Mouse (Mus musculus): ENCODE results near the gene Olfr1382.
"Not testable (repeated sequence)": the region's sequence is repeated elsewhere in the genome, so short reads cannot be mapped to it uniquely, and the experiment has no call there.

Gene Olfr1382

DNA sequence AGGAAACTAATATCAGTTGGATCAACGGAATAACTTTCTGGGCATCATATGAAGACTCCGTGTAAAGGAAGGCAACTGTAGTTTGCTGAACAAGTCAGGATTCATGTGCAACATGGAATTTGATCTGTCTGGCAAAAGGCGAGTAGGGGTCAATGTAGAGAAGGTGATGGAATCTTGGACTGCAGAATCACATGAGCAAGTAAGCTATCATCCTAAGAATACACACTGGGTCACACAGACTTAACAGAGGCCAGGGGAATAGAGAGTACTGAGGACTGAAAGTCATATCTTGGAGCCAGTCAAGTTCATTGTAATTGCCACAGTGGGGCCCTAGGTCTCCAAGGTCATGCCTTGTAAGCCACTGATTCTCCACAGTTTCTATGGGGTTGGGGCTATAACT is at the start of gene Olfr1382:
TSS of gene Olfr1382 (plus strand) at position 301 of the 400 bp plus-strand sequence.
- no peak for DNase-seq (ENCODE audit: low spot score)

DNA sequence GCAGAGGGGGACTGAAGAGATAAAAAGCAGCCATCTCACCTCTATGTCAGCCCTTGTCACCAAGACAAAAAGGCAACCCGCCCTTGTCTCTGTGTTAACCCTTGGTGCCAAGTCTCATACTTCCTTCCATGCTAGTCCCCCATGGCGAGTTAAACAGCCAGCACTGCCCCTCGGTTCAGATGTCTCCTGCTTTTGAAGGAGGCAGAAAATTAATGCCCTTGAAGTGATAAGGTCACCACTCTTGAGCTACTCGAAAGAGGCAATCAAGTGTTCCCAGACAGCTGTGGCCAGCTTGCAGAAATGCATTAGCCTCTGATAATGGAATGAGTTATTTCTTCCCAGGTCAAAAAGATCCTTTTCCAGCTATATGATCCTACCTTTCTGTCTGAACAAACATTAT is 42.1 kb upstream of the Olfr1382 start:
- no peak for DNase-seq (ENCODE audit: low spot score)

DNA sequence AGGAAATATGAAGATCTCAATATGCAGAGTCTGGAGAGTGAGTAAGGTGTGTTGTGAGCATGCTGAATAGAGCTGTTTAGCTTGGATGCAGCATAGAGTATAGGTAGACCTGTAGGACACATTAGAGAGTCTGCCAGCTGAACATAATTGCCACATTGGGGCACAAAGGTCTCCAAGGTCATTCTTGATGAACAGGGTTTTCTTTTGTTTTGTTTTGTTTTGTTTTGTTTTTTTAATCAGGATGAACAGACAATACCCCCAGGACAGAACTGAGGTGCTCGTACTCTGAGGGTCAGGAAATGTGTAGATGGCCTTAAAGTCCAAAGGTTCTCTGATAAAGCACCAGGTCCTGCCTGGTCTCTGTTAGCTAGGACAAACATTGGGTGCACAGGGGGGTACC is 39.3 kb upstream of the Olfr1382 start, which contains the start of gene Olfr1385:
TSS of gene Olfr1385 (plus strand) at position 301 of the 400 bp plus-strand sequence.
- not testable (repeated sequence) for DNase-seq (ENCODE audit: low spot score)

DNA sequence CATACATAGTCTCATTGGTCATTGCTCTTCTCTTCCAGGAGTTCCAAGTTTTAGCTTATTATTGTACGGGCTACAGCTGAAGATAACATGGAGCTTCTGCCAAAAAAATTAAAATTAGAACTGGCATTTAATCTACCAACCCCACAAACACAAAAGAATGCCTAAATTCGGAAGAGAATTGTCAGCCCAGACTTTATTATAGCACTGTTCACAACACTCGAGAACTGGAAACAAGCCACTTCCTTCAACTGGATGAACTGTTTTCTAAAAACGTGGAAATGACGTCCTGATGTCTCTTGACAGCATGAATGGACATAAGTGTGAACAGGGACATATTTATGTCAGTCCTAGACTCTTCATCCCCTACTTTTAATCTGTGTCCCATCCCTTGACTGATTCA is 10.0 kb upstream of the Olfr1382 start:
- DNase-seq (ENCODE audit: low spot score): no peak

DNA sequence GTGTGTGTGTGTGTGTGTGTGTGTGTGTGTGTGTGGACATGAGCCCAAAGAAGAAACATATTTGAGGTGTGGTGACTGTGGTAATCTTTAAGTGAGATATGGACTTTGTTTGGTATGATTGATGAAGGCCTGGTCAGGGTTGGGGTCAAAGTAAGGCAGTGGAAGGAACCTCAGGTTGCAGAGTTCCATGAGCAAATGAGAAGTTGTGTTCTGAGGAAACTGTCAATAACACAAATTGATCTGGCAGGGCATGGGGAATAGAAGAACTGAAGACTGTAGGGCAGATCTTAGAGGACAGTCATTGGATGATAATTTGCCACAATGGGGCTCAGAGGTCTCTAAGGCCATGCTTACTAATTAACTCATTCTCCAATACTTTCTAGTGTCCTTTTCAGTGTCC is 8.7 kb upstream of the Olfr1382 start, which contains the start of gene Olfr1383:
TSS of gene Olfr1383 (plus strand) at position 301 of the 400 bp plus-strand sequence.
- no peak for DNase-seq (ENCODE audit: low spot score)

DNA sequence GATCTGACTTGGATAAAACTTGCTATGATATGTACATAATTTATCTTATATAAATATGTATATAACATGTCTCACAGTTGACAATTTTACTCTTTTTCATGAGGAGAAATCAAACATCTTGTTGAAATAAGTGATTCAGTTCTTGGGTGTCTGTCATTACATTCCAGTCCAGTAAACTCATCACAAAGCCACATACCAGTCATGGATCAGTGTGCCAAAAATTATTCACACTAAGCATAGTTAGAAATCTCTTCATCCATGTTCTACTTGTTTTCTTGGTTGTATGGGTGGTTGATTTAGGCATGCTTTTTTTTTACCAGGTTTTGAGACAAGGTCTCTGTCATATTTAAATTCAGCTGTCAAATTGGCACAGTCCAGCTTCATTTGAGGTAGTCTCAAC is 4.7 kb downstream of the Olfr1382 start:
- no peak for DNase-seq (ENCODE audit: low spot score)

DNA sequence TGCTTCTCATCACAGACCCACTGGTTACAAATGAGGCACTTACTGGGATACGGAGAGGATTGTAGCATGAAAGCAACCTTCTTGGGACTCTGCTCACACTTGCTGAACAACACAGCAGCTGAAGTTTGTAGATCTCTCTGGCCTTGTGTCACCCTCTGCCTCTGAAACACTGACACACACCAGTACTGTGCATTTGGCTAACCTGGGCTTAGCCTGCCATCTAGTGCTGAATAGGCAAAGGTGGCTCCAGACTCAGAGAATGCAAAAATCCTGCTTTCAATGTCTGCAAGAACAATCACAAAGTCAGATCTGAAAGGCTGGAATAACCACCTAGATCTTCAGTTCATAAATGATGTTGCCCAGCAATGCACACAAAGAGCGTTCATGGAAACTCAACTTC is 8.6 kb downstream of the Olfr1382 start:
- not testable (repeated sequence) for DNase-seq (ENCODE audit: low spot score)

DNA sequence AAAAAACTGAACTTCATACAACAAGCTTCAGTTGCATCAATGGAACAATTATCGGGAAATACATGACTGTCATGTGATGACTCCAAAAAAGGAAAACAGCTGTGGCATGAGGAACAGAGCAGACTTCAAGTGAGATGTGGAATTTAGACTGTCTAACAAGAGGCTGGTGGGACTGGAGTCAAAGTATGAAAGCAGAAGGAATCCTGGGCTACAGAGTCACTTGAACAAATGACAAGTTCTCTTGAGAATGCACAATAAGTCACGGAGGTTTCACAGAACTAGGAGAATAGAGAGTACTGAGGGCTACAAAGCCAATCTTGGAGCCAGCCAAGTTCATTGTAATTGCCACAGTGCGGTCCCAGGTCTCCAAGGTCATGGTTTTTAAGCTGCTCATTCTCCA is 15.1 kb downstream of the Olfr1382 start, which contains the start of gene Olfr1381:
TSS of gene Olfr1381 (plus strand) at position 301 of the 400 bp plus-strand sequence.
- not testable (repeated sequence) for DNase-seq (ENCODE audit: low spot score)

DNA sequence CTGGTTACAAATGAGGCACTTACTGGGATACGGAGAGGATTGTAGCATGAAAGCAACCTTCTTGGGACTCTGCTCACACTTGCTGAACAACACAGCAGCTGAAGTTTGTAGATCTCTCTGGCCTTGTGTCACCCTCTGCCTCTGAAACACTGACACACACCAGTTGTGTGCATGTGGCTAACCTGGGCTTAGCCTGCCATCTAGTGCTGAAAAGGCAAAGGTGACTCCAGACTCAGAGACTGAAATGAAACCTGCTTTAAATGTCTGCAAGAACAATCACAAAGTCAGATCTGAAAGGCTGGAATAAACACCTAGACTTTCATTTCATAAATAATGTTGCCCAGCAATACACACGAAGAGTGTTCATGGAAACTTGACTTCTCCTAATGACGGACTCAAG is 26.0 kb downstream of the Olfr1382 start:
- not testable (repeated sequence) for DNase-seq (ENCODE audit: low spot score)

DNA sequence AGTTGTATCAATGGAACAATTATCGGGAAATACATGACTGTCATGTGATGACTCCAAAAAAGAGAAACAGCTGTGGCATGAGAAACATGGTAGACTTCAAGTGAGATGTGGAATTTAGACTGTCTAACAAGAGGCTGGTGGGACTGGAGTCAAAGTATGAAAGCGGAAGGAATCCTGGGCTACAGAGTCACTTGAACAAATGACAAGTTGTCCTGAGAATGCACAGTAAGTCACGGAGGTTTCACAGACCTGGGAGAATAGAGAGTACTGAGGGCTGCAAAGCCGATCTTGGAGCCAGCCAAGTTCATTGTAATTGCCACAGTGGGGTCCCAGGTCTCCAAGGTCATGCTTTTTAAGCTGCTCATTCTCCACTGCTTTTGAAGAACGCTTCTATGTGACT is 28.5 kb downstream of the Olfr1382 start, which contains the start of gene Olfr1380:
TSS of gene Olfr1380 (plus strand) at position 301 of the 400 bp plus-strand sequence.
- not testable (repeated sequence) for DNase-seq (ENCODE audit: low spot score)

DNA sequence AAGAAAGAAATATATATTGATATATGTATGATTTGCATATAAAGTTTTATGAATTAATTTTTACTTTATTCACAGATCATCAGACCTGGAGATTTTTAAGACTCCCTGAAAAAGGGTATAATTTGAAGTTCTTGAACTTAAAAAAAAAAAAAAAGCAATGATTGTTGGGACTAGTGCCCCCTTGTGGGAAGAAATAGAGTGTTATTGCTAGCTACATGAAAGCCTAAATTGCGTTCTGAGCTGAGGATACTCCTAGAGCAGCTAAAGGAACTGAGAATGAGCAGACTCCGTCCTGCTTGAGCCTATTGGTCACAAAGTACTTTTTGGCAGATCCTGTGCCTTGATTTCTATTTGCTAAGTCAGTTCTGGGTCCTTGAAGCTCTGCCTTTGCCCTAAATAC is 47.0 kb downstream of the Olfr1382 start:
- not testable (repeated sequence) for DNase-seq (ENCODE audit: low spot score)

DNA sequence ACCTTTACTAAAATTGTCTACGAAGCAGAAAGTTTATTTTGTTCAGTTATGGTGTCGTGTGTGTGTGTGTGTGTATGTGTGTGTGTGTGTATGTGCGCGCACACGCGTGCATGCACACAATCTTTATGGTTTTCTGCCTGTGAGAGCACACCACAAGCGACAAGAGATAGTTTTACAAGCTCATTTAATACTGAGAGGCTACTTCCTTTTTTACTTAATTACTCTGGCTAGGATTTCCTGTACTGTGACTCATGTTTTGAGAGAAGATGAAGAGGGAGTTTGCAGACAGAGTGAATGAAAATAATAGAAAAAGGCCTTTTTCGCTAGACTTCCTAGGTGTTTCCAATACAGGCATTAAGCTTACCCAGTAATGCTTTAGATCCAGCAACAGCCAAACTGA is 52.4 kb downstream of the Olfr1382 start:
- DNase-seq (ENCODE audit: low spot score): not testable (repeated sequence)

Measured in ovary, postnatal 10 days (tissue).